Mouse (Mus musculus): ENCODE results near the gene Marveld1.

Marveld1 gene

GRCm38 (mm10) chr19:42147170-42147768, at the start of gene Marveld1:
Marveld1 (plus strand) TSS chr19:42147400.
- no peak for DNase-seq (ENCODE audit: low spot score)

DNA sequence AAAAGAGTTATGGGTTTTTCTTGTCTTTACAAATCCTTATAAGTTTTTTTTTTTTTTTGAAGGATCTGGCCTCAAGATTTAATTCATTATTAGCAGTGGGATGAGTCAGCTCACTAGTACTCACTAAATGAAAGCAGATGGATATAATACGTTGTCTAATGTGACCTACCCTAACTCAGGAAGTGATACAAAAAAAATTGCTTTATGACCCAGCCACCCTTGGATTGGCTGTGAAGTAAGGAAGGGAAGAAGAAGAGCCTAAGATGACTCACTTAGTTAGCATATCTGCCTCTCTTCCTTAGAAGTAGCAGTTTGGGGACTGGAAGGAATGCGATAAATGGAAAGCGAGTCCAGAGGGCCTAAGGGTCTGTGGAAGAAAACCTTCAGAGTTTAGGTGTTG, 47.8 kb upstream of the Marveld1 start:
- no peak for DNase-seq (ENCODE audit: low spot score)

DNA sequence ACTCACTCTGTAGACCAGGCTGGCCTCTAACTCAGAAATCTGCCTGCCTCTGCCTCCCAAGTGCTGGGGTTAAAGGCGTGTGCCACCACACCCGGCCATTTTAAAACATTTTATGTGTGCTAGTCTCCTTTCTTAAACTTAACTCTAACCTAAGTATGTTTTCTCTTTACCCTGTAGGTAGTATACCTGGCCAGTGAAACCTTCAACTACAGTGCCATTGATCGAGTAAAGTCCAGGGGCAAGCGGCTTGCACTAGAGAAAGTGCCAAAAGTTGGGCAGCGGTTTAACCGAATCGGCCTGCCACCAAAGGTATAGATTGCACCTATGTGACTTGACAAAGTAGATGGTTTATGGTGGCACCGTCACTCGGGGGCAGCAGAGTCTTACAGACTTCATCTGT, 42.5 kb upstream of the Marveld1 start:
- DNase-seq (ENCODE audit: low spot score): no peak

DNA sequence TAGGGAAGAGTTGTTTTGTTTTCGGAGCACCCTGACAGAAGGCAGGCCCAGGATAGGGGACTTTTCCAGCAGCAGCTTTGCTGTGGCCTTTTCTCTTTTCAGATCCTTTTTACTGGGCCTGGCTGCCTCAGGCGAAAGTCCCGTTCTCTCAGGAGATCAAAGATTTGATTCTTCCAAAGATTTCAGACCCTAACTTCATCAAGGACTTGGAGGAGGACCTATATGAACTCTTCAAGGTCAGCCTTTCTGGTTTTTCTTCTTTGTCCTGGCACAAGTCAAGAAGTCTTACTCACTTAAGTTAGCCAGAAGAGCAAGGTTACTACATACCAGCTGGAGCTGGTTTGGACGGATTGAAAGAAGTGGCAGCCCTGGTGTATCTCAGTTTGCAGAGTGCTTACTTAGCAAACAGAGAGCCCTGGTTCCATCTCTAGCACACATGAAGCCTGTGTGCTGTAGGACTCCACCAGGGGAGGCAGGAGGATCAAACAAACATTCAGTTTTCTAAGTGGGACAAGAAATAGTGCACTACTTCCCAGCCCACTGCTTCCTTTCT, 31.3 kb upstream of the Marveld1 start:
- no peak for DNase-seq (ENCODE audit: low spot score)

DNA sequence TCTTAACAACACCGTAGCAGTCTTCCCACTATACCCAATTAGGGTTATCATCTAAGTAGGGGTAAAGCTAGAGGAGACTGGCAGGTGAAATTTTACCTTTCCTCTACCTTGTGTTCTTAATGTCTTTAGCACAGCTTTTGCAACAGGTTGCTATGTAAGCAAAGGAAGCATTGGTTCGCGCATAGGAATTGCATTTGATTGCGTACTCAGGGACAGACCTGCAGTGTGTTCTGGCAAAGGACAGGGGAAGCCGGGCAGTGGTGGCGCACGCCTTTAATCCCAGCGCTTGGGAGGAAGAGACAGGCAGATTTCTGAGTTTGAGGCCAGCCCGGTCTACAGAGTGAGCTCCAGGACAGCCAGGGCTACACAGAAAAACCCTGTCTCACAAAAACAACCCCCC, 29.1 kb upstream of the Marveld1 start:
- no peak for DNase-seq (ENCODE audit: low spot score)

- DNase-seq (ENCODE audit: low spot score): no peak
These were observed 28.6 kb upstream of the Marveld1 start for GRCm38 (mm10) chr19:42118596-42118995.

DNA sequence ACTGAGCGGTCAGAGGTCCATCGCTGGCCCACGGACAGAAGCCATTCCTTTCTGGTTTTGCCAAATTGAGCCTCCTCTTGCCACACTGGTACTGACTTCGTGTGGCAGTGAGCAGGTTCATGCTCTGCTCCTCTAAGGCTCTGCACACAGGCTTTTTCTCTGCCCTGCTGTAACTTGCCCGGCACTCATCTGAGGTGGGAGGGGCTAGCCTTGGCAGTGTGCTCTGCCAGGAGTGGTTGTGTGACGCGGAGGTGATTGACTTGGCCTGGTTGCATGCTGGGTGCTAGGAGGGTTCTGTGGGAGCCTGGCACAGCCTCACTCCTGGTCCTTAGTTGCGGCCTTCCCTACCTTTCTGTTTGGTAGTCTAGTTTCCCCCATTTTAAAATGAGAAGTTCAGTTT, 26.7 kb upstream of the Marveld1 start:
- DNase-seq (ENCODE audit: low spot score): no peak

DNA sequence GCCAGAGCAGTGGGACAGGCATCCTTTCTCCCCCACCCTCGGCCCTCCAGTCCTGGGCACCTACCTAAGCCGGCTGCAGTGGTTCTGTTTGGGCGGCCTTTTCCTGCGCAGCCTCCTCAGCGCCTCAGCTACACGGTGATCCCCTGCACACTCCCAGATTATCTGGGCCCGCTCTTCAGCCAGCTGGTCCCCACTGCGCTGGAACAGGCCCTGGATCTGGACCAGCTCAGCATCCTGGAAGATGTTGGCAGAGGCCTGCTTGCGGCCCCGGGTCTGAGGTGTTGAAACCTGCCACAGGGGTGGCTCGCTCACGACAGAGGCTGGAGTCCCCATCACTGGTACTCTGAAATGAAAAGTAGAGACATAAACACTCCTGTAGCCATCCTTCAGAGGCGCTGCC, 22.5 kb upstream of the Marveld1 start:
- DNase-seq (ENCODE audit: low spot score): no peak

- no peak for DNase-seq (ENCODE audit: low spot score)
These were observed 21.5 kb upstream of the Marveld1 start for GRCm38 (mm10) chr19:42125501-42126218.

DNA sequence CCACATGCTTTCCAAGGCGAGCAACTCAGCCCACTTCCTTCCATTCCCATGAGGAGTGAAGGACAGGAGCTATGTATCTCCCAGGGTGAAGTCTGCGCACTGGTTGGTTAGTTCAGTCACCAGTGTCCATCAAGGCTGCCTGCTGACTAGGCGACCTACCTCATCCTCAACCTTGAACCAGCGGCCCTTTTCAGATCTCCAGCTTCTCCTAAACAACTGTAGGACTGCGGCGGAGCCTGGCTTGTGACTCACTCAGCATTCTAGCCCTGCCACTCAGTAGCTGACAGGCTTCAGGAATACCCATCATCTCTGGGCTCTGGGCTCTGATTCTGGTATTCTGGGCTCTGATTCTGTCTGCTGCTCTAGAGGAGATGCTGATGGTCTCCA, 21.0 kb upstream of the Marveld1 start:
- no peak for DNase-seq (ENCODE audit: low spot score)

GRCm38 (mm10) chr19:42127024-42127423, 20.2 kb upstream of the Marveld1 start:
- no peak for DNase-seq (ENCODE audit: low spot score)

DNA sequence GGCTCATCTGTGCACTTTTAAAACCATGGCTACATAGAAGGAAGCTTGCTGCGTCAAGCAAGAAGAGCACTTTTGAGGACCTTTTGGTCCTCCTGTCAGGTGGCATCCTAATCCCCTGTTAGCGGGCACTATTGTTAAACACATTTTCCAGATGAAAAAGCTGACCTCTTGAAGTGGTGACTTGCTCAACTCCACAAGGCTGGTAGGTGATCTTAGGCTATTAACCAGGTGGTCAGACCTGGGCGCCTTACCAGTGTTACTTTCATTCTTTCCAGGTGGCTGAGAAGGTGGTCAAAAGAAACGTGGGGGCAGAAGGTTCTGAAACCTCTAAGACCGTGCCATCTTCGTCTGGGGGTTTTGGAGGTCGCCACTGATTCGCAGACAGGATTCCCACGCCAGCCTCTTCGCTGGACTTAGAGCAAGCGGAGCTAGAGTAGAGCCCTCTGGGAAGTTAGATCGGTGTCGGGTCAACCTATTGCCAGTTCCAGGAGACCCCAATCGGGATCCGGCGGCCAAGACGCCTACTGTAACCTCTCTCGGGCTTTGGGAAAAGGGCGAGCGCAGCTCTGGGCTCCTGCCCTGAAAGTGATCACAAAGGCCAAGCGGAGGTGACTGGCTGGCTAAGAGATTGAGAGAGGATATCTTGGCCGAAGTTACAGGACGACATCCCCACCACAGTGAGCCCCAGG, 19.0 kb upstream of the Marveld1 start:
- no peak for DNase-seq (ENCODE audit: low spot score)

DNA sequence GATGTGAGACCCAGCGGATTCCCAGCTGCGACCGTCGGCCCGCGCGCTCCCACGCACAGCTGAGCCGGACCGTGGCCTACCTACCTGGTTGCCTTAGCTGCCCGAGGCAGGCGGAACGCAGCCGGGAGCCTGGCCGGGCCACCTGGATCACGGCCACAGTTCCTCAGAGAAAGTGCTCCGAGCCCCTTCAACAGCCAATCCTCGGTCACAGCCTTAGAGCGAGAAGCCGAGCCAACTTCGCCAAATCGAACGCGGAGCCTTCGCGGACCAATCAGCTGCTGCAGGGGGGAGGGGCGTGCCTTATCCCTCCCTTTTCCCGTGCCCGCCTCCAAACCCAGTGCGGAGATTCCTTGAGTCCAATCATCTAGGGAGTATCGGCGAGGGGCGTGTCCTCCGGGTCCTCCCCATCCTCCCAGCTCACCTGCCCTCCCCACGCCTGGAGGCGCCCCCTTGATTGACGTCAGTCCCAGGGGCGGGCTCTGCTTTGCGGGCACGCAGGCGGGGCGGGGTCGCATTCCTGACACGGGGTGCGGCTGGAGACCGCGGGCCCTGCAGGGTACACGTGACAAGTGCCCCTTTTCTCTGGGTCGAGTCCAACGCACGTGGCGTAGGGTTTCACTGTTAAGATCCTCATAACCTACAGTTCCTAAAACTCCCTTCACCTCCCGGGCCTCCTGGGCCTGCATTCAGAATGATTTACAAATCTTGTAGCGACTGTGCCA, 18.3 kb upstream of the Marveld1 start, which contains the start of gene Avpi1:
TSS of gene Avpi1 (minus strand) at position 273 of the 722 bp plus-strand sequence.
- DNase-seq (ENCODE audit: low spot score): peak; percentile 92

DNA sequence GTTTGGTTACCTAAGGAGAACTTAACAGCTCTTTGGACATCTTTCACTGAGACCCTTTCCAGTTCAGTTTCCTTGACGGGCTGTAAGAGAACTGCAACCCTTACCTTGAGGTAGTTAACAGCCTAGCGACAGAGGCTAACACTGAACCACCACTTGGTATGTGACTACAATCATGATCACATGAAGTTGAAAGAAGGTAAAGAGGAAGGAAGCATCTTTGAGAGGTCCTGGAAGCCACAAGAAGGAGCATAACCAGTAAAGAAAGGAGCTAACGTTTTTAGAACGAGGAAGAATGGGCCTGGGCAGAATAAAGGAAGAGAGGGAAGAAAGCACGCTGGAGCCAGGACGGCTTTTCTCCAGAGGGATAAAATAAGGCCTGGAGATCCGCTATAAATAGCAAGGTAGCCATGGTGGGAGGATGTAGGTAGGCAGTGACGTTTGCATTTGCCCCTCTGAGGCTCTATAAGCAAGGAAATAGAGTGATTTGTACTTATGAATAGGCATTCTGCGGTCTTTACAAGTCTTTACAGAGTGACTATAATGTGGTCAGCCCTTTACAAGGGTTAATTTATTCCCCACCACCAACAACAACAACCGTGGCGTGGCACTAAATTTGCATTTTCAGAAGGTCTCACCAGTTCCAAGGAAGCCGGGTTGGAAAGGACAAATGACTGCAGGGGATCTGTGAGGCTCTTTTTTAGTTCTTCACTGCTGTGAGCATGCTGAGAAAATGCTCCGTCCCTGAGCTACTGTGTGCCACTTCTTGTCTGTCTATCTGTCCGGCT, 17.5 kb upstream of the Marveld1 start:
- DNase-seq (ENCODE audit: low spot score): no peak

GRCm38 (mm10) chr19:42130294-42130606, 16.9 kb upstream of the Marveld1 start:
- no peak for DNase-seq (ENCODE audit: low spot score)

- no peak for DNase-seq (ENCODE audit: low spot score)
These were observed 16.1 kb upstream of the Marveld1 start for GRCm38 (mm10) chr19:42131101-42131500.

GRCm38 (mm10) chr19:42135070-42135469, 12.1 kb upstream of the Marveld1 start:
- DNase-seq (ENCODE audit: low spot score): no peak

GRCm38 (mm10) chr19:42136126-42136525, 11.1 kb upstream of the Marveld1 start:
- no peak for DNase-seq (ENCODE audit: low spot score)

DNA sequence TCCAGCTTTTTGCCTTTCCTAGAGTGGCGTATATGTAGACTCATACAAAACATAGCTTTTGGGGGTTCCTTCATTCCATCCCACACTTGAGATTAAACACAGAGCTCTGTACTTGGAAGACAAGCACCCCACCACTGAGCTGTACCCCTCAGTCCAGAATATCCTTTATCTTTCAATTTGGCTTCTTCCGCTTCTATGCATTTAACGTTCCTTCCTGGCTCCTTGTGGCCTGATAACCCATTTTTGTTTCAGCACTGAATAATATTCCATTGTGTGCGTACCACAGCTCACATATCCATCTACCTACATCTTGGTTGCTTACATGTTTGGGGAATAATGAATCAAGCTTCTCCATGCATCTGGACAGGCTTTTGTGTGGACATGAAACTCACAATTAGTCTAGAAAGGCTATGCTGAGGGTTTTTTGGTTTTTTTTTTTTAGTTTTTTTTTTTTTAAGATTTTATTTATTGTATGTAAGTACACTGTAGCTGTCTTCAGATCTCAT, 10.0 kb upstream of the Marveld1 start:
- no peak for DNase-seq (ENCODE audit: low spot score)

GRCm38 (mm10) chr19:42138517-42139285, 8.5 kb upstream of the Marveld1 start:
- DNase-seq (ENCODE audit: low spot score): no peak

Data from c-Kit-positive CD71-positive TER-119-positive erythroid progenitor cells, embryonic 14.5 days (primary cell).